Comparison of ENCODE assay signal across 8 mouse cellular contexts in genomic region chr5:35898994-35899393, GRCm38 (mm10).
"Had no signal": no experiment of that assay in that cellular context is flagged by ENCODE, and none has a peak within 500 bp of the region (broad histone marks: within the 10 kb centered on the region; RNA-seq: fewer than 3 reads in every experiment).

No protein-coding gene starts in this region.

- H3K27ac ChIP-seq: left cerebral cortex, adult 2 months; limb, embryonic 10.5 days; liver, embryonic 15.5 days; macrophage; midbrain, embryonic 13.5 days had no signal

- H3K27me3 ChIP-seq: midbrain, embryonic 13.5 days had no signal

- H3K4me2 ChIP-seq: liver, embryonic 11.5 days; liver, embryonic 15.5 days; midbrain, embryonic 13.5 days had no signal

- H3K9ac ChIP-seq: liver, embryonic 15.5 days; midbrain, embryonic 13.5 days had no signal

- H3K36me3 ChIP-seq: liver, embryonic 15.5 days; midbrain, embryonic 13.5 days had no signal

- ATAC-seq: midbrain, embryonic 13.5 days had no signal

- H3K9me3 ChIP-seq: limb, embryonic 10.5 days; liver, embryonic 15.5 days; midbrain, embryonic 13.5 days had no signal

- H3K4me3 ChIP-seq: left cerebral cortex, adult 2 months; limb, embryonic 10.5 days; liver, embryonic 15.5 days; midbrain, embryonic 13.5 days had no signal

- DNase-seq: kidney, postnatal 25 days; lung, adult 2 months had no signal
